Mouse (Mus musculus) adrenal gland, adult 18-20 months (tissue): Measurements from ENCODE around the gene Il1a. TPM values are rescaled to one million over a fixed set of nuclear protein-coding genes. Genes with fewer than 3 reads are reported as not detected.

ENCODE experiments used
- DNase-seq, 2 experiments: peaks; one replicate each; pipeline ENCODE4 v3.0.0; 2021 to 2022; ENCODE audit warnings: low spot score in 2 of 2
- long read RNA-seq, 2 experiments: library from polyadenylated mRNA; stranded (forward); transcript quantifications; one replicate each; pipeline ENCODE4 v2.0.0; 2021
- total RNA-seq, 2 experiments: library from RNA; stranded (reverse); gene quantifications; 1 replicate in 1 of 2; 2 replicates in 1 of 2; pipeline ENCODE4 v1.2.3; 2021

Gene Il1a
- under 1 TPM in 1 of 2 experiments, not detected in 1; 0.29 TPM for total RNA-seq
- long read RNA-seq, experiment 1, result 0 reads
- long read RNA-seq, experiment 2, result 0 reads

- no peak for DNase-seq
These were observed at the start of gene Il1a for GRCm38 (mm10) chr2:129309836-129310235. Gene Il1a (minus strand): TSS chr2:129309972.

GRCm38 (mm10) chr2:129338138-129338621, 28.4 kb upstream of the Il1a start:
- DNase-seq, result no peak

- DNase-seq, result no peak
These were observed 23.7 kb upstream of the Il1a start for GRCm38 (mm10) chr2:129333471-129333870.

- no peak for DNase-seq
These were observed 20.8 kb upstream of the Il1a start for GRCm38 (mm10) chr2:129330540-129330939.

GRCm38 (mm10) chr2:129330024-129330423, 20.3 kb upstream of the Il1a start:
- no peak for DNase-seq

GRCm38 (mm10) chr2:129328238-129328637, 18.5 kb upstream of the Il1a start:
- no peak for DNase-seq

GRCm38 (mm10) chr2:129324216-129324615, 14.4 kb upstream of the Il1a start:
- DNase-seq, result no peak

GRCm38 (mm10) chr2:129322117-129322635, 12.4 kb upstream of the Il1a start:
- DNase-seq, result no peak

- no peak for DNase-seq
These were observed 10.3 kb upstream of the Il1a start for GRCm38 (mm10) chr2:129320033-129320605.

GRCm38 (mm10) chr2:129315831-129316230, 6.1 kb upstream of the Il1a start:
- DNase-seq, result no peak

- DNase-seq, result no peak
These were observed 5.1 kb upstream of the Il1a start for GRCm38 (mm10) chr2:129314880-129315279.

- no peak for DNase-seq
These were observed 4.2 kb upstream of the Il1a start for GRCm38 (mm10) chr2:129313934-129314333.

- no peak for DNase-seq
These were observed 3.8 kb downstream of the Il1a start for GRCm38 (mm10) chr2:129306020-129306419.

- DNase-seq, result no peak
These were observed 12.2 kb downstream of the Il1a start for GRCm38 (mm10) chr2:129297589-129297982.

GRCm38 (mm10) chr2:129296671-129297588, 12.8 kb downstream of the Il1a start, which contains the start of gene Ckap2l:
Gene Ckap2l (minus strand): TSS chr2:129297212.
- DNase-seq, result peak; percentile 90 to 91

- DNase-seq, result no peak
These were observed 13.7 kb downstream of the Il1a start for GRCm38 (mm10) chr2:129296086-129296485.

GRCm38 (mm10) chr2:129295075-129295474, 14.7 kb downstream of the Il1a start:
- DNase-seq, result no peak

GRCm38 (mm10) chr2:129273823-129274222, 35.9 kb downstream of the Il1a start:
- no peak for DNase-seq

GRCm38 (mm10) chr2:129270621-129271020, 39.2 kb downstream of the Il1a start:
- DNase-seq, result no peak

GRCm38 (mm10) chr2:129269986-129270385, 39.8 kb downstream of the Il1a start:
- DNase-seq, result no peak

- DNase-seq, result no peak
These were observed 40.6 kb downstream of the Il1a start for GRCm38 (mm10) chr2:129269161-129269643.

- DNase-seq, result no peak
These were observed 42.0 kb downstream of the Il1a start for GRCm38 (mm10) chr2:129267738-129268137.
